Comparison of ENCODE assay signal across 20 mouse cellular contexts in the genomic region with DNA sequence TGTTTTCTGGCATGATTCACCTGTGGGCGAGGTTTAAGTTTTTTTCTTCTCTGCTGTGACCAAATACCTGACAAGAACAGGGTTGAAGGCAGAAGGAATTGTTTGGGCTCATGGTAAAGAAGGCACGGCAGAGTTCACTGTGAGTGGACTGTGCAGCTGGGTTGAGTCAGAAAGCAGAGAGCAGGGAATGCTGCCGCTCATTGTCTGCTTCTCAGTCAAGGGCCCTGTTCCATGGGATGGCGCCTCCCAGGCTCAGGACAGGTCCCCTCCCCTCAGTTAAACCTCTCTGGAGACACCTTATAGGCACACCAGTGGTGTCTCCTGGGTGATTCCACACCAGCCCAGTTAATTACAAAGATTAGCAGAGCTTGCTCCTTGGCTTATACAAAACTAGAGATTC. TPM values are rescaled to one million over a fixed set of nuclear protein-coding genes. Genes with fewer than 3 reads are reported as not detected.
DNase-seq lines count a peak whose midpoint lies in the region; ATAC-seq and TF ChIP-seq lines count a peak whose summit lies in the region.
"Had no signal": no experiment of that assay in that cellular context is flagged by ENCODE, and none has a peak within 500 bp of the region (broad histone marks: within the 10 kb centered on the region; RNA-seq: fewer than 3 reads in every experiment).

No protein-coding gene starts in this region.

- H3K9me3 ChIP-seq in liver, embryonic 11.5 days (ENCODE audit: control insufficient read depth, low read length), result no peaks in the 10 kb centered on the region
- no peaks in the 10 kb centered on the region for H3K9me3 ChIP-seq in liver, postnatal 0 days (ENCODE audit: low read length)
- H3K9me3 ChIP-seq: embryonic facial prominence, embryonic 13.5 days; forebrain, embryonic 12.5 days; hindbrain, embryonic 12.5 days had no signal

- no peak overlapping the region for H3K27ac ChIP-seq in liver, embryonic 11.5 days (ENCODE audit: low read depth, low read length)
- no peak overlapping the region for H3K27ac ChIP-seq in liver, postnatal 0 days (ENCODE audit: low read depth)
- H3K27ac ChIP-seq: embryonic facial prominence, embryonic 13.5 days; forebrain, embryonic 12.5 days; hindbrain, embryonic 12.5 days had no signal

- no peaks in the 10 kb centered on the region for H3K36me3 ChIP-seq in liver, embryonic 11.5 days (ENCODE audit: control insufficient read depth, insufficient read depth, low read length)
- no peaks in the 10 kb centered on the region for H3K36me3 ChIP-seq in liver, postnatal 0 days (replicated peaks; ENCODE audit: insufficient read depth, low read length)
- H3K36me3 ChIP-seq: embryonic facial prominence, embryonic 13.5 days; forebrain, embryonic 12.5 days; hindbrain, embryonic 12.5 days had no signal

- no peaks in the 10 kb centered on the region for H3K4me1 ChIP-seq in liver, embryonic 11.5 days (replicated peaks; ENCODE audit: control insufficient read depth, insufficient read depth, low read length)
- H3K4me1 ChIP-seq in liver, postnatal 0 days (ENCODE audit: insufficient read depth), result peaks cover 19% of the 10 kb centered on the region
- H3K4me1 ChIP-seq: hindbrain, embryonic 12.5 days had no signal

- H3K4me2 ChIP-seq in liver, embryonic 11.5 days, result no peak overlapping the region
- H3K4me2 ChIP-seq in liver, postnatal 0 days (ENCODE audit: low read depth, low read length), result no peak overlapping the region
- H3K4me2 ChIP-seq: embryonic facial prominence, embryonic 13.5 days; forebrain, embryonic 12.5 days; hindbrain, embryonic 12.5 days had no signal

- H3K4me3 ChIP-seq in liver, embryonic 11.5 days (ENCODE audit: low read depth, low read length), result no peak overlapping the region
- no peak overlapping the region for H3K4me3 ChIP-seq in liver, postnatal 0 days (ENCODE audit: low read depth, low read length)
- H3K4me3 ChIP-seq: embryonic facial prominence, embryonic 13.5 days; forebrain, embryonic 12.5 days; hindbrain, embryonic 12.5 days had no signal

- TF ChIP-seq EP300 in liver, postnatal 0 days (IDR thresholded peaks at IDR 0.05; ENCODE audit: low read depth), result no peak

- no peak overlapping the region for H3K9ac ChIP-seq in liver, embryonic 11.5 days (ENCODE audit: low read depth, low read length)
- no peak overlapping the region for H3K9ac ChIP-seq in liver, postnatal 0 days (replicated peaks)
- H3K9ac ChIP-seq: embryonic facial prominence, embryonic 13.5 days; forebrain, embryonic 12.5 days; hindbrain, embryonic 12.5 days had no signal

- WGBS in liver, embryonic 11.5 days, result 88% methylated on average over 4 of the region's 4 CpGs
- WGBS in liver, postnatal 0 days (ENCODE audit: insufficient replicate concordance), result 74% methylated on average over 4 of the region's 4 CpGs

- no peak for TF ChIP-seq CTCF in liver, postnatal 0 days (IDR thresholded peaks at IDR 0.05; ENCODE audit: low read depth)

- no peaks in the 10 kb centered on the region for H3K27me3 ChIP-seq in liver, embryonic 11.5 days (replicated peaks; ENCODE audit: control insufficient read depth, insufficient read depth, low read length)
- no peaks in the 10 kb centered on the region for H3K27me3 ChIP-seq in liver, postnatal 0 days (ENCODE audit: insufficient read depth, low read length)
- H3K27me3 ChIP-seq: embryonic facial prominence, embryonic 13.5 days; forebrain, embryonic 12.5 days; hindbrain, embryonic 12.5 days; Patski had no signal

- peak; percentile 55 for DNase-seq in heart, adult 11 months
- DNase-seq in heart, adult 18-20 months, result no peak
- DNase-seq in liver, embryonic 11.5 days (ENCODE audit: low spot score), result peak; percentile 11
- no peak for DNase-seq in liver, postnatal 0 days
- peak; percentile 8 for DNase-seq in thymus, postnatal 4 days
- DNase-seq in thymus, postnatal 0 days (ENCODE audit: low spot score), result no peak
- DNase-seq: cerebellum, adult 11 months; cerebellum, adult 9-11 months; cerebellum, postnatal 36 days; gastrocnemius, postnatal 10 days; heart, postnatal 10 days had no signal

- no peak for ATAC-seq in liver, embryonic 11.5 days (replicated peaks; ENCODE audit: low FRiP score)
- ATAC-seq in liver, postnatal 0 days, result no peak
- ATAC-seq: activated CD4-positive, CD25-positive, alpha-beta regulatory T cell, adult 4 months; forebrain, embryonic 16.5 days; hindbrain, embryonic 16.5 days; Patski had no signal

RNA-seq across cellular contexts. Expression of gene Stk32c, which starts 9.2 kb away (rescaled TPM):
- under 1 TPM; 0.51 to 0.92 TPM for total RNA-seq in heart, adult 18-20 months (2021)
- 0.19 TPM in 1 of 2 replicates, not detected in the other for polyA plus RNA-seq in liver, embryonic 11.5 days (2014; fragmentation: Nextera tagmentation; extraction: Ambion mirVana)
- not detected in 2 replicates for polyA plus RNA-seq in liver, postnatal 0 days (2015; fragmentation: Nextera tagmentation; extraction: Ambion mirVana)
- polyA plus RNA-seq in thymus, postnatal 0 days (2015; fragmentation: Nextera tagmentation; extraction: Ambion mirVana), result not detected in 2 replicates
- total RNA-seq: CH12.LX had no signal
- polyA plus RNA-seq: heart, embryonic 14.5 days had no signal

RNA-seq across cellular contexts. Expression of gene Lrrc27, which starts 9.6 kb away (rescaled TPM):
- 10 to 100 TPM; 13.6 to 16.2 TPM for total RNA-seq in heart, adult 18-20 months (2021)
- 2.2 and 2.6 TPM in 2 replicates for polyA plus RNA-seq in liver, embryonic 11.5 days (2014; fragmentation: Nextera tagmentation; extraction: Ambion mirVana)
- 0.43 and 0.78 TPM in 2 replicates for polyA plus RNA-seq in liver, postnatal 0 days (2015; fragmentation: Nextera tagmentation; extraction: Ambion mirVana)
- polyA plus RNA-seq in thymus, postnatal 0 days (2015; fragmentation: Nextera tagmentation; extraction: Ambion mirVana), result 1.9 and 2.4 TPM in 2 replicates

RNA-seq across cellular contexts. Expression of gene Pwwp2b, which starts 25.9 kb away (rescaled TPM):
- 10 to 100 TPM in 1 of 2 experiments, 1 to 10 TPM in 1; 8.8 to 11.3 TPM for total RNA-seq in heart, adult 18-20 months (2021)
- 3.3 and 3.5 TPM in 2 replicates for polyA plus RNA-seq in liver, embryonic 11.5 days (2014; fragmentation: Nextera tagmentation; extraction: Ambion mirVana)
- polyA plus RNA-seq in liver, postnatal 0 days (2015; fragmentation: Nextera tagmentation; extraction: Ambion mirVana), result 1.3 and 1.5 TPM in 2 replicates
- 3.7 and 3.9 TPM in 2 replicates for polyA plus RNA-seq in thymus, postnatal 0 days (2015; fragmentation: Nextera tagmentation; extraction: Ambion mirVana)

Comparison
In these comparisons a context has a peak if more than half of its experiments do, and no peak if none do; other contexts are left out.
1. DNase-seq: peak in heart, adult 11 months (single experiment), liver, embryonic 11.5 days (single experiment) and thymus, postnatal 4 days (single experiment); none in heart, adult 18-20 months (0 of 2), liver, postnatal 0 days (single experiment) and thymus, postnatal 0 days (single experiment).